Mouse (Mus musculus) large intestine, adult 2 months (tissue): ENCODE measurements around the gene Capsl. TPM values are rescaled to one million over a fixed set of nuclear protein-coding genes. Genes with fewer than 3 reads are reported as not detected.

Source experiments
- polyA plus RNA-seq: library from polyadenylated mRNA; depleted of rRNA; stranded (reverse); fragments of >200 nt; gene quantifications from 2 replicates; pipeline ENCODE4 v1.2.3, GENCODE M21; 2012; rRNA removed

Capsl gene
- polyA plus RNA-seq, 1 experiment, result 0.46 TPM

Other genes with a start within 250 kb of the Capsl start
- not detected in 2 replicates for gene Ugt3a1, start 159.1 kb upstream of the Capsl start, polyA plus RNA-seq
- 0.04 TPM in 1 of 2 replicates, not detected in the other for gene Ugt3a2, start 100.5 kb upstream of the Capsl start, polyA plus RNA-seq
- gene Il7r, start 94.1 kb downstream of the Capsl start, polyA plus RNA-seq, result 0.73 and 2.1 TPM in 2 replicates